ENCODE assay signal across 27 mouse cellular contexts in genomic region chr12:83380016-83380415, GRCm38 (mm10).
DNase-seq lines count a peak whose midpoint lies in the region; ATAC-seq and TF ChIP-seq lines count a peak whose summit lies in the region.
"Had no signal": no experiment of that assay in that cellular context is flagged by ENCODE, and none has a peak within 500 bp of the region (broad histone marks: within the 10 kb centered on the region; RNA-seq: fewer than 3 reads in every experiment).

No protein-coding gene starts in this region.

- ATAC-seq in heart, embryonic 12.5 days (ENCODE audit: insufficient number of reproducible peaks, low FRiP score) = no peak
- ATAC-seq in kidney, postnatal 0 days (replicated peaks; ENCODE audit: low FRiP score, low read depth) = no peak
- no peak for ATAC-seq in kidney, embryonic 16.5 days (ENCODE audit: low FRiP score, low TSS enrichment)
- ATAC-seq: activated CD4-positive, CD25-positive, alpha-beta regulatory T cell, adult 4 months; CD4-positive, CD25-positive, alpha-beta regulatory T cell, adult 4 months; forebrain, embryonic 14.5 days; forebrain, postnatal 0 days; hindbrain, postnatal 0 days; inflammation-experienced regulatory T-cells, adult 6 months; intestine, embryonic 16.5 days had no signal

- DNase-seq in heart, adult 11 months = peak; percentile 21
- DNase-seq in kidney, postnatal 0 days (ENCODE audit: low spot score) = peak; percentile 14
- peak; percentile 62 for DNase-seq in adrenal gland, adult 8-10 months
- DNase-seq in adrenal gland, postnatal 14 days = peak; percentile 63
- DNase-seq in cerebellum, adult 11 months = no peak
- no peak for DNase-seq in embryonic facial prominence, embryonic 10.5 days (ENCODE audit: low spot score)
- DNase-seq: cerebellum, adult 11-12 months; cerebellum, adult 9-10 months; cerebellum, postnatal 14 days; forebrain, postnatal 0 days; gastrocnemius, adult 2 months; gastrocnemius, postnatal 14 days; heart, adult 18-20 months; heart, postnatal 14 days; heart, postnatal 4 days had no signal

- H3K27ac ChIP-seq in heart, embryonic 12.5 days (ENCODE audit: poor library complexity, severe bottlenecking) = no peak overlapping the region
- H3K27ac ChIP-seq in kidney, postnatal 0 days = no peak overlapping the region
- H3K27ac ChIP-seq in kidney, embryonic 16.5 days (ENCODE audit: low read length) = no peak overlapping the region
- no peak overlapping the region for H3K27ac ChIP-seq in embryonic facial prominence, embryonic 10.5 days (replicated peaks)
- H3K27ac ChIP-seq: embryonic facial prominence, embryonic 12.5 days; embryonic facial prominence, embryonic 15.5 days; gastrocnemius, adult 2 months; heart, embryonic 13.5 days; hindbrain, embryonic 14.5 days; hindbrain, postnatal 0 days had no signal

- H3K27me3 ChIP-seq in heart, embryonic 12.5 days (replicated peaks) = no peaks in the 10 kb centered on the region
- H3K27me3 ChIP-seq in kidney, postnatal 0 days (ENCODE audit: insufficient read depth, low read length) = no peaks in the 10 kb centered on the region
- no peaks in the 10 kb centered on the region for H3K27me3 ChIP-seq in kidney, embryonic 16.5 days (ENCODE audit: insufficient read depth, low read length)
- no peaks in the 10 kb centered on the region for H3K27me3 ChIP-seq in embryonic facial prominence, embryonic 10.5 days (replicated peaks; ENCODE audit: low read depth, poor library complexity, severe bottlenecking)
- H3K27me3 ChIP-seq: embryonic facial prominence, embryonic 12.5 days; embryonic facial prominence, embryonic 15.5 days; heart, embryonic 13.5 days had no signal

- no peaks in the 10 kb centered on the region for H3K9me3 ChIP-seq in heart, embryonic 12.5 days (replicated peaks)
- H3K9me3 ChIP-seq in kidney, postnatal 0 days (replicated peaks; ENCODE audit: low read length) = no peaks in the 10 kb centered on the region
- no peaks in the 10 kb centered on the region for H3K9me3 ChIP-seq in kidney, embryonic 16.5 days (ENCODE audit: low read length)
- H3K9me3 ChIP-seq in embryonic facial prominence, embryonic 10.5 days = no peaks in the 10 kb centered on the region
- H3K9me3 ChIP-seq: embryonic facial prominence, embryonic 12.5 days; embryonic facial prominence, embryonic 15.5 days; heart, embryonic 13.5 days had no signal

- no peaks in the 10 kb centered on the region for H3K36me3 ChIP-seq in heart, embryonic 12.5 days
- no peaks in the 10 kb centered on the region for H3K36me3 ChIP-seq in kidney, postnatal 0 days (ENCODE audit: insufficient read depth, low read length)
- H3K36me3 ChIP-seq in kidney, embryonic 16.5 days (ENCODE audit: insufficient read depth, low read length) = no peaks in the 10 kb centered on the region
- H3K36me3 ChIP-seq in embryonic facial prominence, embryonic 10.5 days (replicated peaks) = no peaks in the 10 kb centered on the region
- H3K36me3 ChIP-seq: embryonic facial prominence, embryonic 12.5 days; embryonic facial prominence, embryonic 15.5 days; heart, embryonic 13.5 days had no signal

- no peak overlapping the region for H3K9ac ChIP-seq in heart, embryonic 12.5 days
- no peak overlapping the region for H3K9ac ChIP-seq in kidney, postnatal 0 days (ENCODE audit: low read depth, low read length)
- no peak overlapping the region for H3K9ac ChIP-seq in kidney, embryonic 16.5 days (replicated peaks; ENCODE audit: low read length)
- H3K9ac ChIP-seq: embryonic facial prominence, embryonic 12.5 days; embryonic facial prominence, embryonic 15.5 days; forebrain, postnatal 0 days; heart, embryonic 13.5 days; hindbrain, embryonic 14.5 days had no signal

- no peak for TF ChIP-seq CTCF in kidney, postnatal 0 days (IDR thresholded peaks at IDR 0.05; ENCODE audit: low read depth)

- WGBS in heart, embryonic 12.5 days = 75% methylated on average over 3 of the region's 3 CpGs
- 45% methylated on average over 3 of the region's 3 CpGs for WGBS in kidney, postnatal 0 days
- 46% methylated on average over 3 of the region's 3 CpGs for WGBS in kidney, embryonic 16.5 days
- 72% methylated on average over 3 of the region's 3 CpGs for WGBS in embryonic facial prominence, embryonic 10.5 days

- peaks cover 35% of the 10 kb centered on the region for H3K4me1 ChIP-seq in heart, embryonic 12.5 days (replicated peaks)
- 0 out of 2 replicates have a peak, but pooled peaks cover 3% of the 10 kb centered on the region for H3K4me1 ChIP-seq in kidney, postnatal 0 days (replicated peaks; ENCODE audit: insufficient read depth, low read length)
- H3K4me1 ChIP-seq in kidney, embryonic 16.5 days (ENCODE audit: insufficient read depth, low read length) = peaks cover 12% of the 10 kb centered on the region; the same call in 1 of the 2 replicates
- H3K4me1 ChIP-seq in embryonic facial prominence, embryonic 10.5 days = peaks cover 4% of the 10 kb centered on the region; the same call in 1 of the 2 replicates
- H3K4me1 ChIP-seq: embryonic facial prominence, embryonic 12.5 days; embryonic facial prominence, embryonic 15.5 days had no signal

- H3K4me2 ChIP-seq in heart, embryonic 12.5 days = no peak overlapping the region
- H3K4me2 ChIP-seq in kidney, postnatal 0 days (ENCODE audit: low read length) = no peak overlapping the region
- no peak overlapping the region for H3K4me2 ChIP-seq in kidney, embryonic 16.5 days (replicated peaks; ENCODE audit: low read depth, low read length)
- H3K4me2 ChIP-seq: embryonic facial prominence, embryonic 12.5 days; embryonic facial prominence, embryonic 15.5 days; heart, embryonic 13.5 days; hindbrain, embryonic 14.5 days had no signal

- no peak overlapping the region for H3K4me3 ChIP-seq in heart, embryonic 12.5 days
- H3K4me3 ChIP-seq in kidney, postnatal 0 days (replicated peaks; ENCODE audit: low read depth, low read length) = no peak overlapping the region
- no peak overlapping the region for H3K4me3 ChIP-seq in kidney, embryonic 16.5 days (ENCODE audit: low read length)
- H3K4me3 ChIP-seq in embryonic facial prominence, embryonic 10.5 days = no peak overlapping the region
- H3K4me3 ChIP-seq: embryonic facial prominence, embryonic 12.5 days; embryonic facial prominence, embryonic 15.5 days; gastrocnemius, adult 2 months; heart, embryonic 13.5 days had no signal

Comparison
In these comparisons a context has a peak if more than half of its experiments do, and no peak if none do; other contexts are left out.
1. DNase-seq: peak in heart, adult 11 months (single experiment), kidney, postnatal 0 days (single experiment), adrenal gland, adult 8-10 months (single experiment) and adrenal gland, postnatal 14 days (single experiment); none in cerebellum, adult 11 months (single experiment) and embryonic facial prominence, embryonic 10.5 days (single experiment).